Mouse (Mus musculus): Measurements from ENCODE around the gene Amdhd2.

The Amdhd2 gene

GRCm38 (mm10) chr17:24197032-24197824, 33.7 kb upstream of the Amdhd2 start:
- DNase-seq = no peak

DNA sequence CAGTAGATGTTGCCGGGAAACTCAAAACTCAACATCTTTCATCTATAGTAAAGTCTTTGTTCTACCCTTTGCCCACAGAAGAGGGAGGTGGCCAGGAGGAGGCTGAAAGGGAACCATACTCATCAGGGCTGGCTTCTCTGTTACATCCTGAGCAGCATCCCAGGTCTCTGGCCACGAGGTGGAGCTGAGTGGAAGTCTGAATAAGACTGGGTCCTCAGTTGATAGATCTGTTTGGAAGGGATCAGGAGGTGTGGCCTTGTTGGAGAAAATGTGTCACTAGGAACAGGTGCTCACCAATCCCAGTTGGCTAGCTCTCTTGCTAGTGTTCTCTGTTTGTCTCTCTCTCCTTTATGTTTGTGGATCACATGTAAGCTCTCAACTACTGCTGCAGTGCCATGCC, 31.8 kb upstream of the Amdhd2 start:
- DNase-seq = no peak

- no peak for DNase-seq
Measured at GRCm38 (mm10) chr17:24193769-24194168, 30.2 kb upstream of the Amdhd2 start.

- DNase-seq = no peak
Measured at GRCm38 (mm10) chr17:24193268-24193667, 29.7 kb upstream of the Amdhd2 start.

DNA sequence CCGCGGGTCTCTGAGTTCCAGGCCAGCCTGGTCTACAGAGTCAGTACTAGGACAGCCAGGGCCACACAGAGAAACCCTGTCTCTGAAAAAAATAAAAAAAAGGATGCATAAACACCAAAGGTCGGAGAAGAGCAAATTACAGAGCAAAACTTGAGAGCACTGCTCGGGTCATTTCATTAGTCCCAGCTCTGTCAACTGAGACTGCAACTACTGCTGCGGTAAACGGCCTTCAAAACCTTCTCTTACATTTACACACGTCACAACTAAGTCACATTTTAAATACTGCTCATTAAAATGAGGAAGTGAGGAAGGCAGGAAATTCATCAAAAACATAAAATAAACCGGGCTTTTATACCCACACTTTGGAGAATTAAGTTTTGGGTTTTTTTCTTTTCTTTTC, 29.3 kb upstream of the Amdhd2 start:
- DNase-seq = no peak

DNA sequence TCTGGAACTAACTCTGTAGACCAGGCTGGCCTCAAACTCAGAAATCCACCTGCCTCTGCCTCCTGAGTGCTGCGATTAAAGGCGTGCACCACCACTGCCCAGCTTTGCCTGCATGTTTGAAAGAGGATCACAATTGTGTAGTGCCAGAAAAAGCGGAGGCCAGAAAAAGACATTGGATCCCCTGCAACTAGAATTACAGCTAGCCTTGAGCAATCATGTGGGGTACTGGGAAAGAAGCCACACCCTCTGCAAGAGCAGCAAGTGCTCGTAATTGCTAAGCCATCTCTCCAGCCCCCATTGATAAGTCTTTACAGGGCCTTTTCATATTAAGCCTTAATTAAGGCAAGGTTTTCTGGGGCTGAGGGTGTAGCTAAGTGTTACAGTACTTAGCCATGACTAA, 27.9 kb upstream of the Amdhd2 start:
- no peak for DNase-seq

- DNase-seq = no peak
Measured at GRCm38 (mm10) chr17:24190934-24191333, 27.4 kb upstream of the Amdhd2 start.

DNA sequence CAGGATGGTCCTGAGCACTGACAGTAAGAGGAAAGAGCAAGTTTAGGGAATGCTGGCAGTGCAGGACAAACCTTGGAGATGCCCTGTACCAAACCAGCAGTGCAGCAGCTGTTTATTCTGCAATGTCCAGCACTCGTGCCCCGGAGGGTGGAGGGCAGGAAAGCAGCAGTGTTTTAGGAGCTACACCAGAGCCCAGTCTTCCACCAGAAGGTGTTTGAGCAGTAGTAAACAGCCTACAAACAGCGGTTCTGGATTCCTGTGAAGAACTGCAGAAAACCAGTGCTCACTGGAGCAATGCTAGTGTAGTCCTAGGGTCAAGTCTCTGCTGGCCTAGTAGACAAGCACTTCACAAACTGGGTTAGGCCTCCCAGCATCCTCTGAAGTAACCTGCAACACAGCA, 10.7 kb upstream of the Amdhd2 start:
- no peak for DNase-seq

DNA sequence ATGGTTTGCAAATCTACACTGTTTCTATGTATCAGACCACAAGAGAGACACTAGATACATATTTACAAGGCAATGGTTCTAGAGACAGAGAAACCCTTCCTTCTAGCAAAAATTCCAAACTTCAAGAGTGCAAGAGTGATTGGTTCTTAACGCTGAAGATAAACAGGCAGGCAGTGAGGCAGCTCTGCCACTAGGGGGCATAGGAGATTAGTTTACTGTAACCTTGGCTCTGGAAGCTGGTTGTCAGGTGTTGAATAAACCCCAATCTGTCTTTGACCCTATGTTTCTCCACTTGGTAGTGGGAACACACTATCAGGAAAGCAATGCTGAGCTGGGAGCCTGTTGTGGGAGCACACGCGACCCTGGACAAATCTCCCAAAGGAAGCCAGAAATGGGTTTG, 9.9 kb upstream of the Amdhd2 start:
- DNase-seq = peak; percentile 75

DNA sequence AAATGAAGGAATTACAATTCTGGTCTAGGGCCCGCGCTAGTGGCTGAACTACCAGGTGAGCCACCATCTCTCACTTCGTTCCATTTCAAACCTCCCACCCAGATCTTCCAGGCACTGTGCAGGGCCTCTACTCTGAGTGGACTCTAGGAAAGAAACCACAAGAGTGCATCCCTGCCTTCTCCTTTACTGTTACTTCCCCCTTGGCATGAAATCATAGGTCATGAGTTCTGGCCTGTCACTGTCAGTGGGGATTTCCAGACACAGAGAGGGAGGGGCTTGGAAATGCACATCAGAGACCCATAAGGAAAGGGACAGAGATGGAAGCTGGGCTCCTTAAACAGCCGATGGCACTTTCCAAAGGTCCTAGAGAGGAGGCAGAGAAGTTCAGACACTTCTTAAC, 8.2 kb upstream of the Amdhd2 start:
- no peak for DNase-seq

GRCm38 (mm10) chr17:24170729-24171128, 7.2 kb upstream of the Amdhd2 start:
- DNase-seq = no peak

DNA sequence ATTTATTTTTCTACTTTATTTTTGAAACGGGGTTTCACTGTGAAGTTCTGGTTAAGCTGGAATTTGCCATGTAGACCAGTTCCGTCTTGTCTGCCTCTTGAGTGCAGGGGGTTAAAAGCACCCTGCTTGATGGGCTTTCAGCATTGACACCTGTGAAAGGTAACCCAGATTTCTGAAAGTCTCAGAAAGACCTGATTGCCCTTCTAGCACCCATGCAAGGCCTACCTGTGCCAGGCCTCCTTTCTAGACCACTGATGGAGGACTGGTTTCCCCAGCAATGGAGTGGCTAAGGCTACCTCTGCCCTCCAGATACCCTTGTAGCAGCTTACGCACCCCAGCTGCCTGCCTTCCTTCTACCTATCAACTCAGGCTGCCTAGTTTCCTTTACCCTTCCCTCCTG, 6.6 kb upstream of the Amdhd2 start:
- DNase-seq = no peak

GRCm38 (mm10) chr17:24169317-24170065, 5.9 kb upstream of the Amdhd2 start, which contains the start of gene Atp6v0c:
TSS of gene Atp6v0c (minus strand) at chr17:24169702.
- peak; percentile 98 for DNase-seq

- DNase-seq = peak; percentile 73
Measured at GRCm38 (mm10) chr17:24168590-24169277, 5.2 kb upstream of the Amdhd2 start.

- no peak for DNase-seq
Measured at GRCm38 (mm10) chr17:24167891-24168505, 4.4 kb upstream of the Amdhd2 start.

DNA sequence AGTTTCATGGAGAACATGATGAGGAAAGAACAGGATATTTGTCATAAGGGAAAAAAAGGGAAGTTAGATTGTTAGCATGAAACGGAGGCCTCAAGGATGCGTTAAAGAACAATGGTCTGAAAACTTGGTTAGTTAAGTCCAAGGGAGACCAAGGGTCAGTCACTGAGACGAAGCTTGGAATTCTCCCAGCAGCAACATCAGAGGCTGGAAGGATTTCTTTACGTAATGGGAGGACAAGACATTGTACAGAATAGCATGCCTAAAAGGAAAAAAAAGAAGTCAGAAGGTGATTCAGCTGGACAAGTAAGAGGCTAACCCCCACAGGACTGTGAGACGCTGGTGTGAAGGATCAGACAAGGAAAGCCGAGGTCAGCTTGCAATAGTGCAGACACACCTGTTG, 3.6 kb upstream of the Amdhd2 start:
- DNase-seq = no peak

DNA sequence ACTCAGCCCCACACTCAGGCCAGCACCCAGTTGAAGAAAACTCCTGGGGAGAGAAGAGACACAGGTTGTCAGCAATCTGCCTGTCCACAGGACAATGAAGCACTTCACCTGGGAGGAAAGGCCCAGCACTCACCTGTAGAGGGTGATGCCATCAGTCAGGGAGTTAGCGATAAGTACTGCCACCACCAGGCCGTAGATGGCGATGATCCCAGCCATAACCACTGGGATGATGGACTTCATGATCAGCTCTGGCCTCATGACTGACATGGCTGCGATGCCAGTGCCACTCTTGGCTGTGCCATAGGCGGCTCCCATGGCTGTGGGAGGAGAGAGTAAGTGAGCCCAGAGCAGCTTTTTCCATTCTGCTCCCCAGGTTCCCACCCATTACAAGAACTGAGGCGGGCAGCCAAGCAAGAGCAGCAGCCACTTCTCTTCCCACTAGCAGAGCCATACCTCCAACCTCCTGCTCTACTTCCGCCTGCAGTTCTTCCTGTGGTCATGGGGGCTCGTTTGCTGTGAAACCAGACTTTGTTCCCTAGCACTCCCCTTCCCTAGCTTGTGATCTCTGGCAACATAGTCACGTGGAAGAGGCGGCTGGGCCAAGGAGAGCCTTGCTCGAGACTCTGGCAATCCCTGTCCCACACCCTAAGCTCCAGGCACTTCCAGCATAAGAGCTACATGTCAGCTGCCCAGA, 1.1 kb upstream of the Amdhd2 start:
- DNase-seq = no peak

- DNase-seq = no peak
Measured at GRCm38 (mm10) chr17:24162584-24163175, 886 bp downstream of the Amdhd2 start.

DNA sequence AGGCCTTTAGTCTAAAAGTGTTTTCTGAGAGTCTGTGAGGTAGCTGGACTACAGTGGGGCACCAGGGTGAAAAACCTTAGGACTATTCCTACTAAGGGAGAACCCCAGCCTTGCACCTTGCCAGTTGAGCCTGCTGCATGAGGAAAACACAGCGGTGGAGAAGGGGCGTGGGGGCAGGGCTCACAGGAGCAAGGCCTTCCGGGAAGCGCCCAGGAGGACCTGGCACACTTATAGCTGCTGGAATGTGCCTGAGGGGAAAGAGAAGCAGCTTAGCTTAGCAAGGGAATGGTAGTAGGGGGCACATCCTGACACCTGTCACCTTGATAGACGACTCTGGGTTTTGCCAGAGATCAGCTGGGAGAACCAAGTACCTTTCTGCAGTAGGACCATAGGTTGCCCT, 2.1 kb downstream of the Amdhd2 start:
- DNase-seq = no peak

DNA sequence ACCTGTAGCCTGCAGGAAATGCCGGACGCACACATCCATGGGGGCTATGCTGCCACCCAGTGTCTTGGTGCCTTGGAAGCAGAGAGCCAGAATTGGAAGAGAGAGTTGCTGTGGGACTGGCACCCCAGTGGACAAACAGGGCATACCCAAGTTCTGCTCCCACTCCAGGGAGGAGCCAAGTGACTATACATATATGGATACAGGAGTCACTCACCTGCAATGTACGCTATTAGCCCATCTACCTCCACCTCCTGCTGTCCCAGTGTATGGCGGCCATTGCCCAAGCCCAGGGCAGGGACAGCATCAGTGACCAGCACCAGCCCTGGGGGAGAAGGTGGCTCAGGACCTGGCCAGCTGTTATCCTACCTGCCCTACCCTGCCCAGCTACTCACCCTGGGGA, 6.0 kb downstream of the Amdhd2 start:
- DNase-seq = no peak

GRCm38 (mm10) chr17:24157121-24157520, 6.4 kb downstream of the Amdhd2 start:
- no peak for DNase-seq

- DNase-seq = no peak
Measured at GRCm38 (mm10) chr17:24156394-24156793, 7.2 kb downstream of the Amdhd2 start.
